Mouse (Mus musculus) bone marrow, adult 2 months (tissue): ENCODE data around the gene Pdk2.

ENCODE experiments used
- CTCF ChIP-seq: fragments of 200-500 bp; IDR thresholded peaks from 2 replicates; pipeline ENCODE4 v1.5.1; 2011; ENCODE audit warnings: low read length, control low read depth; ENCODE audit not compliant: control insufficient read depth, insufficient read depth
- POLR2A ChIP-seq: fragments of 200-500 bp; IDR thresholded peaks from 2 replicates; pipeline ENCODE4 v1.6.1; 2011; ENCODE audit warnings: low read depth, mild to moderate bottlenecking, control low read depth, low read length, borderline replicate concordance; ENCODE audit not compliant: control insufficient read depth

DNA sequence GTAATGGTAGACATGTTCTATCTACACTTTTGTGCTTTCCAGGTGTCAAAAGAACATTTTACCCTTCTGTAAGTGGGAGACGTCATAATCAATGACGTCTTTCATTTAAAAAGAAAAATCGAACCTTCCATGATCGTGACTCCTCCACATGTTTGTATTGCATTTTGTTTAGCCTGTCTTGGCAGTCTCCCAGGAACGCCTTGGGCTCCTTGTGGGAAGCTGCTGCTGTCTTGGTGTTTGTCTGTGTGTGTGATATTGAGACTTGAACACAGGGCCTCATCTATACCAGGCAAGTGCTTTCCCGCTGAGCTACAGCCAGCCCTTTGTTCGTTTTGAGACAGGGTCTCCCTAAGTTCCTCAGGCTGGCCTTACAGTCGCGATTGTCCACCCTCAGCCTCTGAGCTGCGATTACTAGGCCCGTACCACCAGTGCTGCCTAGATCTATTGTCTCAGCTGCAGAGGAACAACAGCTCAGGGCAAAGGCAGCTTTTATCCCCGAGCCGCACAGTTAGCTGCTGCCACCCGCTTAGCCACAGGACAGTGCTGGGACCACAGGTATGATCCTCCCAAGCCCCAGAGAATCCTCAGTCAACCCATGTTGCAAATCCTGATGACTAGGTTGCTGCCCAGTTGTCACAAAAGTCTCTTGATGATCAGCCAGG, 2.9 kb downstream of the Pdk2 start:
- TF ChIP-seq CTCF = no peak
- TF ChIP-seq POLR2A = no peak
